8 mouse cellular contexts compared by ENCODE assay signal in genomic region chr17:47368401-47369086, GRCm38 (mm10). TPM values are rescaled to one million over a fixed set of nuclear protein-coding genes. Genes with fewer than 3 reads are reported as not detected.
DNase-seq lines count a peak whose midpoint lies in the region; ATAC-seq lines count a peak whose summit lies in the region.

TSS of gene Mrps10 (plus strand) at chr17:47368887.

- peak; percentile 94 for DNase-seq in NIH3T3 (ENCODE audit: low read depth)
- DNase-seq in cerebellum, postnatal 10 days = peak; percentile 95
- peak; percentile 80 to 86 for DNase-seq in frontal cortex, postnatal 10 days (ENCODE audit: low spot score in 2 of 2)
- DNase-seq in layer of hippocampus, postnatal 14 days (ENCODE audit: low spot score in 2 of 2) = peak; percentile 81 to 92
- peak; percentile 85 for DNase-seq in lung, postnatal 14 days
- DNase-seq in retina, adult 2 months (ENCODE audit: low read depth, low spot score) = peak; percentile 83
- DNase-seq in thymus, postnatal 36 days = peak; percentile 80 to 85

- peak within 1 kb of the TSS; percentile 68 for H3K27ac ChIP-seq in hindbrain, embryonic 12.5 days

- WGBS in hindbrain, embryonic 12.5 days = 3% methylated on average over 35 of the region's 35 CpGs

- H3K27me3 ChIP-seq in hindbrain, embryonic 12.5 days = peaks cover 20% of the 10 kb centered on the region

- peaks cover 13% of the 10 kb centered on the region for H3K36me3 ChIP-seq in hindbrain, embryonic 12.5 days

- peaks cover 8% of the 10 kb centered on the region for H3K4me1 ChIP-seq in hindbrain, embryonic 12.5 days

- peak within 1 kb of the TSS; percentile 84 for H3K4me2 ChIP-seq in hindbrain, embryonic 12.5 days (replicated peaks)

- H3K9me3 ChIP-seq in hindbrain, embryonic 12.5 days (replicated peaks) = no peaks in the 10 kb centered on the region

- peak within 1 kb of the TSS; percentile 60 for H3K4me3 ChIP-seq in hindbrain, embryonic 12.5 days

- ATAC-seq in hindbrain, embryonic 12.5 days (ENCODE audit: low FRiP score) = peak; percentile 89

- H3K9ac ChIP-seq in hindbrain, embryonic 12.5 days = peak within 1 kb of the TSS; percentile 60

RNA-seq across cellular contexts. Expression of gene Mrps10, which starts in this region (rescaled TPM):
- 64.3 and 69.3 TPM in 2 replicates for polyA plus RNA-seq in hindbrain, embryonic 12.5 days (2016; fragmentation: Nextera tagmentation; extraction: Ambion mirVana)
- 10 to 100 TPM; 23.5 to 28.5 TPM for total RNA-seq in layer of hippocampus, postnatal 14 days (2021)

Comparison
In these comparisons a context has a peak if more than half of its experiments do, and no peak if none do; other contexts are left out.
1. Peak in every context shown above with its lines: DNase-seq, ATAC-seq, H3K4me3 ChIP-seq and H3K27ac ChIP-seq.